Mouse (Mus musculus): ENCODE measurements around the gene Gm20388. TPM values are rescaled to one million over a fixed set of nuclear protein-coding genes. Genes with fewer than 3 reads are reported as not detected.

The Gm20388 gene
- total and polyA plus RNA-seq, 2 experiments from 2014 or later: 51.3 TPM; not detected in 1

- Histone ChIP-seq H3K4me3 (ENCODE audit: low read depth, low read length) (no peak overlapping the region), H3K27ac (ENCODE audit: low read depth, low read length) (no peak overlapping the region)
Observed at GRCm38 (mm10) chr8:122157689-122158088, 2247.0 kb downstream of the Gm20388 start.

DNA sequence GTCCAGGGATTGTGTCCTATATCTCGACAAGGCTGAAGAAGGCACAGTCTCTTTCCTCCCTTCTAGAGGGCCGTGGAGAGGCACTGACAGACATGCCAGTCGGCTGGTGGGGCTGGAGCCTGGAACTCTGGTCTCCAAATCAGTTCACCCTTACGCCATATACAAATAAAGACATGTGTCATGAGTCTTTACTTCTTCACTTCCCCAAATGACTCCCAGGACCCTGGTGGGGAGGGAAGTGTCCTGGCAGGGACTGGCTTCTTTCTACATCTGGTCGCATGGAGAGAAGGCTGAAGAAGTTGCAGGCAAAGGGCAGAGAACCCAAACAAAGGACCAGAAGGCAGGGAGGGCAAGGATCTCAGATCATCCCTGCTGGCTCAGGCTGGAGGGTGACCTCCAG, 2249.5 kb downstream of the Gm20388 start:
- H3K9me3 ChIP-seq (ENCODE audit: low read length): no peaks in the 10 kb centered on the region
- TF ChIP-seq CTCF (IDR thresholded peaks at IDR 0.05; ENCODE audit: low read depth): no peak
- no peaks in the 10 kb centered on the region for H3K27me3 ChIP-seq (ENCODE audit: insufficient read depth, low read length)
- WGBS: 78% methylated on average over 5 of the region's 5 CpGs
- H3K36me3 ChIP-seq (ENCODE audit: insufficient read depth): no peaks in the 10 kb centered on the region
- H3K4me1 ChIP-seq (ENCODE audit: insufficient read depth): no peaks in the 10 kb centered on the region
- no peak overlapping the region for H3K4me2 ChIP-seq (ENCODE audit: low read depth)
- H3K4me3 ChIP-seq (ENCODE audit: low read depth, low read length): no peak overlapping the region
- H3K27ac ChIP-seq (ENCODE audit: low read depth, low read length): no peak overlapping the region
- ATAC-seq (no peak), DNase-seq (no peak)
- H3K9ac ChIP-seq: no peak overlapping the region

More at GRCm38 (mm10) chr8:122157689-122158088, 2247.0 kb downstream of the Gm20388 start:
- Histone ChIP-seq H3K27me3 (ENCODE audit: insufficient read depth, low read length) (no peaks in the 10 kb centered on the region), H3K36me3 (ENCODE audit: insufficient read depth) (no peaks in the 10 kb centered on the region), H3K4me2 (ENCODE audit: low read depth) (no peak overlapping the region), H3K9me3 (ENCODE audit: low read length) (no peaks in the 10 kb centered on the region), H3K4me1 (ENCODE audit: insufficient read depth) (no peaks in the 10 kb centered on the region), H3K9ac (no peak overlapping the region)
- TF ChIP-seq CTCF (IDR thresholded peaks at IDR 0.05; ENCODE audit: low read depth): no peak
- no peak for DNase-seq
- WGBS: 83% methylated on average over 12 of the region's 12 CpGs
- ATAC-seq: no peak

DNA sequence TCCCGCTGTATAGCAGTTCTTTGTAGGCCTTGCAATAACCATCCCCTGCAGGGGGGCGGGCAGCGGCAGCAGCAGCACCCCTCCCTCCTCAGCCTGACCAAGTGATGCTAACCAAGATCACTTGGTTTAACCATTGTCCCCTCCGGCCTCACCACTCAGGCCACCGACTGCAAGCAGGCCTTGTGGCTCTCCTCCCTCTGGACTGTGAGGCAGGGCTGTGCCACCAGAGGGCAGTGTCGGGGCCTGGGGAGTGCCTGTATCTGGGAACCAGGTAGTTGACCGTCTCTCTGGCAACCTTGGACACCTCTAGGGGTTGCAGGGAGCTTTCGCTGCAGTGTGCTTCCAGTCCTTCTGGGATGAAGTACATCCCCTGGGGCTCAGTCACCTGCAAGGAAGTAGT, 2252.4 kb downstream of the Gm20388 start:
- no peak overlapping the region for H3K27ac ChIP-seq (ENCODE audit: low read depth, low read length)
- no peaks in the 10 kb centered on the region for H3K27me3 ChIP-seq (ENCODE audit: insufficient read depth, low read length)
- TF ChIP-seq CTCF (IDR thresholded peaks at IDR 0.05; ENCODE audit: low read depth): peak; percentile 80
- peak; percentile 30 for DNase-seq
- ATAC-seq: no peak
- H3K4me1 ChIP-seq (ENCODE audit: insufficient read depth): no peaks in the 10 kb centered on the region
- H3K36me3 ChIP-seq (ENCODE audit: insufficient read depth): no peaks in the 10 kb centered on the region
- H3K9ac ChIP-seq: no peak overlapping the region
- WGBS: 30% methylated on average over 8 of the region's 8 CpGs
- H3K4me3 ChIP-seq (ENCODE audit: low read depth, low read length): no peak overlapping the region
- H3K9me3 ChIP-seq (ENCODE audit: low read length): no peaks in the 10 kb centered on the region
- H3K4me2 ChIP-seq (ENCODE audit: low read depth): no peak overlapping the region

- no peak overlapping the region for H3K27ac ChIP-seq (ENCODE audit: low read depth, low read length)
- TF ChIP-seq CTCF (IDR thresholded peaks at IDR 0.05; ENCODE audit: low read depth): no peak
- H3K27me3 ChIP-seq (ENCODE audit: insufficient read depth, low read length): no peaks in the 10 kb centered on the region
- H3K4me1 ChIP-seq (ENCODE audit: insufficient read depth): no peaks in the 10 kb centered on the region
- ATAC-seq (no peak), DNase-seq (no peak)
- 78% methylated on average over 14 of the region's 14 CpGs for WGBS
- H3K4me2 ChIP-seq (ENCODE audit: low read depth): no peak overlapping the region
- no peaks in the 10 kb centered on the region for H3K36me3 ChIP-seq (ENCODE audit: insufficient read depth)
- no peak overlapping the region for H3K4me3 ChIP-seq (ENCODE audit: low read depth, low read length)
- H3K9ac ChIP-seq: no peak overlapping the region
- no peaks in the 10 kb centered on the region for H3K9me3 ChIP-seq (ENCODE audit: low read length)
Observed at GRCm38 (mm10) chr8:122167204-122167860, 2256.7 kb downstream of the Gm20388 start.

GRCm38 (mm10) chr8:122169446-122169845, 2258.8 kb downstream of the Gm20388 start:
- H3K27me3 ChIP-seq (ENCODE audit: insufficient read depth, low read length): no peaks in the 10 kb centered on the region
- WGBS: 98% methylated on average over 2 of the region's 2 CpGs
- no peak overlapping the region for H3K27ac ChIP-seq (ENCODE audit: low read depth, low read length)
- TF ChIP-seq CTCF (IDR thresholded peaks at IDR 0.05; ENCODE audit: low read depth): no peak
- no peak overlapping the region for H3K4me2 ChIP-seq (ENCODE audit: low read depth)
- no peaks in the 10 kb centered on the region for H3K9me3 ChIP-seq (ENCODE audit: low read length)
- no peak overlapping the region for H3K9ac ChIP-seq
- no peak overlapping the region for H3K4me3 ChIP-seq (ENCODE audit: low read depth, low read length)
- no peak for DNase-seq
- H3K4me1 ChIP-seq (ENCODE audit: insufficient read depth): no peaks in the 10 kb centered on the region
- H3K36me3 ChIP-seq (ENCODE audit: insufficient read depth): no peaks in the 10 kb centered on the region
- no peak for ATAC-seq

DNA sequence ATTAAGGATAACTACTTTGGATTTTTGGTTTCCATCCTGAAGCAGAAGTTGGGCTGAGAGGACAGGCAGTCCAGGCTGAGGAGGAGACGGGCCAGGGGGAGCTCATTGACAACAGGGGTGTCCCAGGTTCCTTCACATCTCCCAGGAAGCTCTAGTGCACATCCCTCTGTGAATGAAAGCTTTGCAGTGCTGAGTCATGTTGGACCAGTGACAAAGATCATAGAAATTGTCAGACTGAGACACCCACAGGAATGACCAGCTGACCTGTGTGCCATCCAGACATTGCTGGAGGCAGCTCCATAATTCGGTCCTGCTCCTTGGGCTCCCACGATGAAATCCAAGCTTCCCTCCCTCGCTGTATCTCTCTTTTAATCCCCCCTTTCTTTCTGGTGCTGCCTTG, 2261.2 kb downstream of the Gm20388 start:
- Histone ChIP-seq H3K9me3 (ENCODE audit: low read length) (no peaks in the 10 kb centered on the region), H3K36me3 (ENCODE audit: insufficient read depth) (no peaks in the 10 kb centered on the region), H3K9ac (no peak overlapping the region), H3K27ac (ENCODE audit: low read depth, low read length) (no peak overlapping the region), H3K4me1 (ENCODE audit: insufficient read depth) (no peaks in the 10 kb centered on the region), H3K27me3 (ENCODE audit: insufficient read depth, low read length) (no peaks in the 10 kb centered on the region), H3K4me2 (ENCODE audit: low read depth) (no peak overlapping the region), H3K4me3 (ENCODE audit: low read depth, low read length) (no peak overlapping the region)
- TF ChIP-seq CTCF (IDR thresholded peaks at IDR 0.05; ENCODE audit: low read depth): no peak
- WGBS: 81% methylated on average over 4 of the region's 4 CpGs
- ATAC-seq (no peak), DNase-seq (no peak)

- no peak overlapping the region for H3K27ac ChIP-seq (ENCODE audit: low read depth, low read length)
- H3K9ac ChIP-seq: no peak overlapping the region
- no peaks in the 10 kb centered on the region for H3K4me1 ChIP-seq (ENCODE audit: insufficient read depth)
- no peak overlapping the region for H3K4me2 ChIP-seq (ENCODE audit: low read depth)
- H3K27me3 ChIP-seq (ENCODE audit: insufficient read depth, low read length): no peaks in the 10 kb centered on the region
- TF ChIP-seq CTCF (IDR thresholded peaks at IDR 0.05; ENCODE audit: low read depth): no peak
- ATAC-seq: no peak
- WGBS: 46% methylated on average over 10 of the region's 10 CpGs
- no peaks in the 10 kb centered on the region for H3K36me3 ChIP-seq (ENCODE audit: insufficient read depth)
- H3K4me3 ChIP-seq (ENCODE audit: low read depth, low read length): no peak overlapping the region
- no peak for DNase-seq
- no peaks in the 10 kb centered on the region for H3K9me3 ChIP-seq (ENCODE audit: low read length)
Observed at GRCm38 (mm10) chr8:122174133-122174930, 2263.7 kb downstream of the Gm20388 start.

All from forebrain, postnatal 0 days (tissue).